Mouse (Mus musculus): Measurements from ENCODE around the gene Ftcd.

DNA sequence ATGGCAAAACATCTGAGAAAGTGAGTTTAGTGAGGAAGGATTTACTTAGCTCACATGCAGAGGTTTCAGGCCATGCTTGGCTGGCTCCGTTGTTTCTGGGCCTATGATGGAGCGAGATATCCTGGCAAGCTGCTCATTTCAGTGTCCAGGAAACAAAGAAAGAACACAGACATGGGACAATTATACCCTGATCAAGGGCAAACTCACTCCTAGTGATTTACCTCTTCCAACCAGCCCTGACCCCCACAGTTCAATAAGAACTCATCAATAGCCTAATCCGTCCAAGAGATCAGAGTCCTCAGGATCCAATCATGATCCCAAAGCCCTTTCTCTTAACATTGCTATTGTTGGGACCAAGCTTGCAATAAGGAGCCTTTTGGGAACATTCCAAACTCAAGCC is 3.3 kb upstream of the Ftcd start:
- TF ChIP-seq CTCF (IDR thresholded peaks at IDR 0.05; ENCODE audit: borderline replicate concordance, insufficient read depth, low read depth, low read length) (no peak), POLR2A (IDR thresholded peaks at IDR 0.05; ENCODE audit: borderline replicate concordance, insufficient read depth, low read length) (no peak)

All from cerebellum, adult 2 months (tissue).